Mouse (Mus musculus) spleen, postnatal 14 days (tissue): ENCODE results near the gene Cdc14a.

Experiments
- DNase-seq, 2 experiments: peaks; one replicate each; pipeline ENCODE4 v3.0.0; 2021 to 2022; ENCODE audit warnings: low spot score in 2 of 2

Gene Cdc14a

DNA sequence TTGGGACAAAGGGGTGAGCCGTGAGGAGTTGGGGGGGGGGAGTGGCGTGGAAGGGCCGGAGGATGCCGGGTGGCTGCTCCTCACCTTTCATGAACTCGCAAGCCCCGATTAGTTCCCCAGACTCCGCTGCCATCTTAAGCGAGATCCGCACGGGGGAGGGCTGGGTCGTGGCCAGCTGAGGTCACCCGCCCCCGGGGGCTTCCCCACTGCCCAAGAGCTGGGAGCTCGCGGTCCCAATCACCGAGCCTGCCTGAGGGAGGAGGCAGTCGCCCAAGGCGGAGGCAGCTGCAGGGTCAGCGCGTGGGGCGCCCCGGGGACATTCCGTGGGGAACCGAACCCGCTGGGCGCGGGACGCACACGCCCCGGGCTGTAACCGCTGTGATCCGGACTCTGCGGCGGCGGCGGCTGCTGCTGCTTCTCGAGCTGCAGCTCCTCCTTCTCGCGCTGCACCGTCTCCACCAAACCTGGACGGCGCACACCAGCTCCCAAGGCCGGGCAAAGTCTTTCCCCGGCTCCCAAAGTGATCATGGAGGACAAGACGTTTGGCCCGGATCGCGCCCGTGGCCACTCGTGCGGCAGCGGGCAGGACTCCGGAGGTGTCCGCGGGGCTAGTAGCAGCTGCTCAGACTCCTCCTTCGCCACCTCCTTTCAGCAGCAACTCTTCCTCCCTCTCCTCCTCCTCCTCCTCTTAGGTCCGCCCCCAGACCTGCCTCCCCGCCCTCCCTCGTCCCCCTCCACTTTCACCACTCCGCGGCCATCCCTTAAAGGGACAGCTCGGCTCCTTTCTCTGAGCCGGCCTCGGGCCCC lies at the start of gene Cdc14a:
Gene Cdc14a, minus strand, starts transcription at position 680 of the 807 bp plus-strand sequence.
- peak; percentile 56 to 58 for DNase-seq

DNA sequence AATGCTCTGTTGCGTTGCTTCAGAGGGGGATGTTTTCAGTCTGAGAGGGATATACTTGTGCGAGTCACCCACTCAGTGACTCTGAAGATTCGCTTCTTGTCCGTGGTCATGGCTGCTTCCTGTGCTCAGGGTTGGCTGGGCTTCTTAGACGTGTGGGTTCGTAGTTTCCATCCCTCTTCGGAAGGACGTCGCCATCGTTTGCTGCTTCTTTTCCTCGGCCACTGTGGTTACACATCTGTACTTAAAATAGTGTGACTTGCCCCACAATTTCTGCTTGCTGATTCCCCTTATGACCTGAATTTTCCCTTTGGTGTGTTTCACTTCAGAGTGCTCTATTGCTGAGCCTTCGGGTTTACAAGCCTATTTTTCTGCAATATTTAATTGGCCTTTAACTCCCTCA lies 41.9 kb upstream of the Cdc14a start:
- no peak for DNase-seq

GRCm38 (mm10) chr3:116464318-116464717 lies 40.5 kb upstream of the Cdc14a start:
- DNase-seq, result no peak

DNA sequence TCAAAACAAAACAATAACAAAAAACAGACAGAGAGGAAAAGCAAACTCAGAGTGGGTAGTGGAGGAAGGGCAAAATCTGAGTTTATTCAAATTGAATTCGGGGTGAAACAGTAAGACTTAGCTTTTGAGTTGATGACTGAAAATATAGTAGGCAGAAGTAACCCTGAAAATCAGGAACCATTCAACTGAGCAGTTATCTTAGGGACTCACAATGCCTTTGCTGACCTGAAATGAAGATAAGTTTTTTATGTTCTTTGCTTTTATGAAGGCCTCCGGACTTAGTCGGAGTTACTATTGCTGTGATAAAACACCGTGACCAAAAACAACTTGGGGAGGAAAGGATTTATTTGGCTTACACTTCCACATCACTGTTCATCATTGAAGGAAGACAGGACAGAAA lies 37.2 kb upstream of the Cdc14a start:
- no peak for DNase-seq

GRCm38 (mm10) chr3:116454529-116454928 lies 30.7 kb upstream of the Cdc14a start:
- DNase-seq, result no peak

- DNase-seq, result no peak
Observed at GRCm38 (mm10) chr3:116450741-116451140, 26.9 kb upstream of the Cdc14a start.

- no peak for DNase-seq
Observed at GRCm38 (mm10) chr3:116444327-116444726, 20.5 kb upstream of the Cdc14a start.

DNA sequence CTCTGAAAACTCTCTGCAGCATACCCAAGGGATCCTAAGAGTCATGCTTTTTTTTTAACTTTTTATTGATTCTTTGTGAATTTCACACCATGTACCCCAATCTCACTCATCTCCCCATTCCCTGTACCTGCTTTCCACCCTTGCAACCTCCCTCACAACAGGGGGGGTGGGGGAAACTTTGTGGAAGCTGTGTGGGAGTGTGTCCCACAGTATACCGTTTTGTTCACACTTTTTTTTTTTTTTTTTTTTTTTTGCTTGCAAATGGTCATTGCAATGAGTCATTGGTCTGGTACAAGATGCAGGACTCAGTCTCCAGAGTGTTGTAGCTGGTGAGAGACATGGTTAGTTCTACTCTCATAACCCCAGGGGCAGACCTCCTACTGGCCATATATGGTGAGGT lies 19.0 kb upstream of the Cdc14a start:
- DNase-seq, result no peak

GRCm38 (mm10) chr3:116441518-116442205 lies 17.8 kb upstream of the Cdc14a start:
- no peak for DNase-seq

DNA sequence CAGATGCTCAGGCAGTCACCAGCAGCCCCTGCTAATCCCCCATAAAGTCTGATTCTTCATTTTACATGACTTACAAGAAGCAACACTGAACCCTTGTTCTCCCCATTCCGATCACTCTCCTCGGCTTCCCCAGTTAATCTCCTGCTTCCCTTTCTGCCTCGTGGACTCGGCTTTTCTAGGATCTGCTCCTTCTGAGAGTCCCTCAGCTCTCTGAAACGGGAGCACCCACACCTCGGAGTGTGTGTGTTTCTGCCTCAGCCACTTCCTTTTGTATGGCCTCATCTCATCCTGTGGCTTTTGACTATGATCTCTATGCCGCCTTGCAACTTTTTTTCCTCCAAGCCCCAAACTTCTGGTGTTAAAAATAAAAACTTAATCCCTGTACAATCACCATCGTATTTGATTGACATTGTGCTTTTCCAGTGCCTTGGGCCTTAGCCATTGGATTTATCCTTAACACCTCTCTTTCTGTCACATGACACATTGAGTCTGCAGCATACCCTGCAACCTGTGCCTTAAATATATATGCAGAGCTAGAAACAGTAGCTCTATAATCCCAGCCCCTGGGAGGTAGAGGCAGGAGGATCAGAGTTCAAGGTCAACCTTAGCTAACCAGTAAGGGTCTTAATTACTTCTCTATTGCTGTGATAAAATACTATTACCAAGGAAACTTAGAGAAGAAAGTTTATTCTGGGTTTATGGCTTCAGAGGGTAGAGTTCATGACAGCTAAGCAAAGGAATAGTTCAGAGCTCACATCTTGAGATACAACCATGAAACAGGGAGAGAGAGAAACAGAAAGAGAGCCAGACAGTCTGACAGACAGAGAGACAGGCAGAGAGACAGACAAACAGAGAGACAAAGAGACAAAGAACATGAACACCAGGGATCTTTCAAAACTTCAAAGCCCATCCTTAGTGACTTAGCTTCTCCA lies 16.5 kb upstream of the Cdc14a start:
- no peak for DNase-seq

DNA sequence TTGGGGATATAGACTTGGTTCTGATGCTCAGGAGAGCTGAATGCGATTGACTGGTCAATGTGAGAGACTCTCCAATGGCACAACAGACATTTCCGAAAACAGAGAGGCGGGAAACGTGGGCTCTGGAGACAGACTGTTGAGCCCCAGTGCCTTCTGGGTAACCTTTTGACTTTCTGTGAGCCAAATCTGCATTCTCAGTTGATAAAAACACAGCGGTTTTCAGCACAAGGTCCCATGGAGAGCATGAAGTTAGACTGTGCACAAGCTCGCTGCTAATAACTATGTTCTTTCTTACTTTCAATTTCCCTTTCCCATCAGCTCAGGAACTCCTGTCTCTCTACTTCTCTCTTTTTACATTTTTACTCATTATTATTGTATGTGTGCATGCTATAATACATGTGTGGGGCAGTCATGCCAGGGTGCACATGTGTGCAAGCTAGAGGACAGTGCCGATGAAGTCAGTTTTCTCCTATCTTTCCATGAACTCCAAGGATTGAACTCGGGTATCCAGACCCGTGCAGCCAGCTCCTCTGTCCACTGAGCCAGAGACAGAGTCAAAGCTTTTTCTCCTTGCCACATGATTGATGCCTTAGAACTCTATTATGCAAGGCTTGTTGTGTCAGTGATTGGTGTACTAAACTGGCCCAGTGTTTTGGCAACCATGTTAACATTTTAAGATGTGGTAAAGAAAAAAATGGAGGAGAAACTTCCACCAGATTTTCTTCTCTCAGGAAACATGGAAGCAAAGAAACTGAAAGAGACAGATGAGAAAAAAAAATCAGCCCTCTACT lies 13.2 kb upstream of the Cdc14a start:
- no peak for DNase-seq

DNA sequence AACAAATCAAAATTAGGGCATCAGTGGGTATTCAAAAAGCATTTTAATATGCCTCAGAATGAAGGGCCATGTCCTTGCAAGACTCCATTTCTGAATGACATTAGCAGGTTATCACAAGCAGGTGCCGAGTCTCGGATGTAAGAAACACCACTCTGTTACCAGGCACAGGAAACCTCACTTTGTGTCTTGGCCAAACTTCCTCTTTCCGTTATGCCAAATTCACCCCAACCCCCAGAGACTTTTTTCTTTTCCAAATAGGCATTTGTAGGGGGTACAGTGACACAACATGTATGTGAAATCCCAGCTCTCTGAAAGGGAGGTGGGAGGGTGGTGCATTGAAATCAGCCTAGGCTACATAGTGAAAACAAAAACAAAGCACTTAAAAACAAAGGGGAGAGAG lies 12.3 kb upstream of the Cdc14a start:
- DNase-seq, result no peak

- no peak for DNase-seq
Observed at GRCm38 (mm10) chr3:116434757-116435156, 10.9 kb upstream of the Cdc14a start.

DNA sequence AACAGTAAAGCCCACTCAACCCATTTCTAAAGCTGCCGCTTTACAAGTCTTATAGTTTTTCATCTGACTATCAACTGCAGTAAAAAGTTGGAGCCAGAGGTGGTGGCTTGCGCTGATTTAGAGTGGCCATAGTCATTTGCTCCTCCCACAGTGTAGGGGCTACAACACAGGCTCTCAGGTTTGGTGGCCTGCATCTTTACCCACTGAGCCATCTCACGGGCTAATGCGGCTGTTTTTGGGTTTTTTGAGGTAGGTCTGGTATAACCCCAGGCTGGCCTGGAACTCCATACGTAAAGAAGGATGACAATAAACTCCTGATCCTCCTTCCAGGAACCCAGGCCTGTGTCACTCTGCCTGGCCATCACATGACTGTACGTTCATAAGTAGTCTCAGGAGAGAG lies 2.1 kb upstream of the Cdc14a start:
- no peak for DNase-seq

GRCm38 (mm10) chr3:116424973-116425284 lies 1.1 kb upstream of the Cdc14a start:
- peak; percentile 67 to 74 for DNase-seq

DNA sequence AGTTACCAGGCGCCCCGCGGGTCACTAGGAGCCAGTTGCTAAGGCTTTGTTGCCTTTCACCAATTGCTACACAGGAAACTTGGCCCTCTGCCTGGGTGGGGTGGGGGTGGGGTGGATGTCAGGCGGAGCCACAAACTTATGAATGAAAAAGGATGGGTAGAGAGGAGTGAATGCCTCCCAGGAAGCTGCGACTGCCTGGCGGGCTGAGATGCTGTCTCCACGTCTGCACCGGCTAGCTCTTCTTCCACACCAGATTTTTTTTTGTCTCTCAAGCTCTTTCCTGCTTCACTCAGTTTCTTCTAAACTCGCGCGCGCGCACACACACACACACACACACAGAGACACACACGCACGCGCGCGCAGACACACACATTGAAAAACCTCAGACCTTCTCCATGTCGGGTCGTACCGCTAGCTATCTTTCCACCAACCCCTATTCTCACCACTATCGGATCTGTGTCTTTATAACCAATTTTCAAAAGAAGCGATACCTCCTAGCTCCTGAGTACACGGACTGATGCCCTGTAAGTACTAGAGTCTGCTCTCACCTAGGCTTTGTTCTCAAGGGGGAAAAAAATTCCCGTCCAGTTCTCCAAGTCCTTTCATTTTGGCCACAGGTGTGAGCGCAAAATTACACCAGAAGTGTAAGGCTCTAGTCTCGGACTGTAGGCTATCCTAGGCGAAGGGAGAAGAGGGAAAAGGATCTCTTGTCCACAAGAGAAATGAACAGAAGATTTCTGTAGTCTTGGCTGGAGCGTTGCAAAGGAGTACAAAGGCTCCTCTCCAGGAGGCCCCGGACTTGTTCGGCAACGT lies 534 bp upstream of the Cdc14a start:
- peak in 1 of 2 experiments; percentile 20 for DNase-seq

- DNase-seq, result peak; percentile 34 to 56
Observed at GRCm38 (mm10) chr3:116422795-116423352, 958 bp downstream of the Cdc14a start.

DNA sequence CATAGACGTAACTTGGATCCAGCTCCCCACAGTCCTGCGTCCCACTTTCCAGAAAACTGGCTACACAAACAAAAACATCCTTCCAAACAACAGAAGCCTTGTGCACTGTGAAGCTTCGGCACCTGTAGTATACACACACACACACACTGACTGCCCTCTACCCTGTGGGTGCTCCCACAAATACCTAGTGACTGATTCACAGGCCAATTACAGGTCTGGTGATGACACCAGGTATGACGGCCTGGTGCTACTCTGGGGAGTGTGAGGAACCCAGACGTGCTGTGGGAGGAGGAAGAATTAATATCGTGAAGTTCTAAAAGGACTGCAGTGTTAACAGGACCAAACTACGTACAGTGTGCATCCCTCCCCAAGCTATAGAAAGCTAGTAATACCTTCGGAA lies 1.8 kb downstream of the Cdc14a start:
- no peak for DNase-seq

DNA sequence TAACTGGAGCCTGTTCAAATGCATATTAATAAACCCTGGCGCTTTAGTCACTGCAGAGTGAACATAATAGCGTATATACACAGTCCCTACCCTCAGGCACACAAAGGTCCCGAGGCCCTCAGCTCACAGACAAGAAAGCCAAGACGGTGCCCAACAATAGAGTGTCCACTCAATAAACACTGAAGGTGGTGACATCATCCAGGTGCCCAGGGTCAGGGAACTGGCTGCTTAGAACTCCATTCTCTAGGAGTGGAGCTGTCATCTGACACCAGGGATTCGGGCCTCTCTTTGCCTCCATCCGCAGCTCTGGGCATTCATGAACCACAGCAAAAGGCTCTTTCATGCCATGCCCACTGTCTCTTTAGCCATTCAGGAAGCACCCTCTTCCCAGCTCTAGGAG lies 2.7 kb downstream of the Cdc14a start:
- DNase-seq, result no peak

GRCm38 (mm10) chr3:116419791-116420190 lies 4.0 kb downstream of the Cdc14a start:
- DNase-seq, result no peak
